Mouse (Mus musculus) hindbrain, embryonic 11.5 days (tissue): Measurements from ENCODE around the gene P2ry1. TPM values are rescaled to one million over a fixed set of nuclear protein-coding genes. Genes with fewer than 3 reads are reported as not detected.

Experiments
- ATAC-seq: fragments of 200-750 bp; cut with Nextera tagmentation; 2 replicates; pipeline ENCODE4 v1.8.0; 2017; ENCODE audit warnings: mild to moderate bottlenecking, moderate TSS enrichment, moderate library complexity; ENCODE audit not compliant: low FRiP score
- DNase-seq: peaks from one replicate; pipeline ENCODE4 v3.0.0-alpha.2; 2015; ENCODE audit warnings: low spot score
- H3K27ac ChIP-seq: fragments of 300-500 bp; sonication (generic); 2 replicates; pipeline ENCODE4 v1.5.1; 2014; ENCODE audit warnings: mild to moderate bottlenecking, low read depth, low read length
- H3K27me3 ChIP-seq: fragments of 300-500 bp; sonication (generic); 2 replicates; pipeline ENCODE4 v1.6.1; 2014; ENCODE audit warnings: mild to moderate bottlenecking, low read length, moderate library complexity, mixed read lengths; ENCODE audit not compliant: control insufficient read depth, insufficient read depth
- H3K36me3 ChIP-seq: fragments of 300-500 bp; sonication (generic); 2 replicates; pipeline ENCODE4 v1.6.1; 2014; ENCODE audit warnings: mild to moderate bottlenecking, low read length, moderate library complexity, mixed read lengths; ENCODE audit not compliant: control insufficient read depth, insufficient read depth
- H3K4me1 ChIP-seq: fragments of 300-500 bp; sonication (generic); replicated peaks from 2 replicates; pipeline ENCODE4 v1.6.1; 2014; ENCODE audit warnings: low read length, mixed read lengths; ENCODE audit not compliant: control insufficient read depth, insufficient read depth
- H3K4me2 ChIP-seq: fragments of 300-500 bp; sonication (generic); replicated peaks from 2 replicates; pipeline ENCODE4 v1.6.1; 2014; ENCODE audit warnings: mild to moderate bottlenecking, low read depth, low read length
- H3K4me3 ChIP-seq: fragments of 300-500 bp; sonication (generic); 2 replicates; pipeline ENCODE4 v1.5.1; 2014; ENCODE audit warnings: low read depth, low read length
- H3K9ac ChIP-seq: fragments of 300-500 bp; sonication (generic); 2 replicates; pipeline ENCODE4 v1.6.1; 2014; ENCODE audit warnings: low read depth, low read length
- H3K9me3 ChIP-seq: fragments of 300-500 bp; sonication (generic); 2 replicates; pipeline ENCODE4 v1.6.1; 2016; ENCODE audit warnings: low read length; ENCODE audit not compliant: control insufficient read depth
- WGBS: fragments of 180-500 bp; shearing (Covaris S2); extraction: QIAGEN DNeasy Blood & Tissue Kit; methylation state at CpG from one replicate; pipeline ENCODE4 v1.1.7; 2014; 5-methylcytosine and 5-hydroxymethylcytosine counted together
- polyA plus RNA-seq: library from polyadenylated mRNA; unstranded; fragments of >200 nt; fragmentation: Nextera tagmentation; extraction: Ambion mirVana; gene quantifications from 2 replicates; pipeline ENCODE4 v1.2.1, GENCODE M21; 2014

Gene P2ry1
- polyA plus RNA-seq, 1 experiment from 2014 or later = 4.3 TPM

DNA sequence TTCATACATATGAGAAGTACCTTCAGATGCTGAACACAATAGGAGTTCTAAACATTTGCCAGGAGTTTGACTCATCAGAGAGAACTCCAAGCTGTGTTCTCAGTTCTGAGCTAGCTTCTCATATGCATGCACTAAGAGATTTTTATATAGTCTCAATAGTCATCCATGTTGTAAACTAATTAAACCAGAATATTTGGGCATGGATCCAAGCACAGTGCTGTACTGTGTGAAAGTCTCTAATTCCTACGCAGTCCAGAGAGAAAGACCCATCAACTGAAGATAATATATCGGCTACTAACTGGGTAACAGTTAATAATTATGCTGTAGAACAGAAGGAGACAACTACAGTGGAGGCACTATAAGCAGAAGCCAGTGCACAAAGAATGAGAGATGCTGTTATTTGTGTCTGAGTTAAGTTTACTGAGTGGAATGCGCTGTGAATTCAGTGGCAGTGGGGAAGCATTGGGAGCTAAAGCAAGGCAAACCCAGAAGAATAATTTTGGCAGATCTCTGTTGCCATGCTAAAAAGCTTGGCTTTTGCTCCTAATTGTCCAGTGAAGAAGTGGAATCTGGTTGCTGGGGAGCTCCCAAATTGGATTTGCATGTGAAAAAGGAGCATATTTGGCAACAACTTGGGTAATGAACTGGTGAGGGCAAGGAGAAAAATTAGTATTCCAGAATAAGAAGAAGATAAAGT lies 47.5 kb downstream of the P2ry1 start:
- Histone ChIP-seq H3K27ac (no peak overlapping the region), H3K36me3 (no peaks in the 10 kb centered on the region), H3K27me3 (no peaks in the 10 kb centered on the region), H3K4me2 (no peak overlapping the region), H3K9ac (no peak overlapping the region), H3K9me3 (no peaks in the 10 kb centered on the region), H3K4me3 (no peak overlapping the region), H3K4me1 (no peaks in the 10 kb centered on the region)
- ATAC-seq (no peak), DNase-seq (no peak)
- 87% methylated on average over 3 of the region's 3 CpGs for WGBS
